Mouse (Mus musculus) limb, embryonic 11.5 days (tissue): Measurements from ENCODE around the gene Il1rapl1. TPM values are rescaled to one million over a fixed set of nuclear protein-coding genes. Genes with fewer than 3 reads are reported as not detected.

ENCODE experiments used
- ATAC-seq: fragments of 200-750 bp; cut with Nextera tagmentation; 2 replicates; pipeline ENCODE4 v1.8.0; 2017; ENCODE audit warnings: low read depth; ENCODE audit not compliant: insufficient number of reproducible peaks, low FRiP score, low TSS enrichment
- DNase-seq: peaks from one replicate; pipeline ENCODE4 v3.0.0-alpha.2; 2015; ENCODE audit warnings: low spot score
- H3K27ac ChIP-seq: fragments of 300-500 bp; sonication (generic); replicated peaks from 2 replicates; pipeline ENCODE4 v1.5.1; 2014; ENCODE audit warnings: low read depth, mild to moderate bottlenecking, low read length
- H3K27me3 ChIP-seq: fragments of 300-500 bp; sonication (generic); 2 replicates; pipeline ENCODE4 v1.6.1; 2014; ENCODE audit warnings: mild to moderate bottlenecking, low read length, mixed read lengths; ENCODE audit not compliant: control insufficient read depth, insufficient read depth
- H3K36me3 ChIP-seq: fragments of 300-500 bp; sonication (generic); 2 replicates; pipeline ENCODE4 v1.6.1; 2014; ENCODE audit warnings: mild to moderate bottlenecking, low read length, moderate library complexity, mixed read lengths; ENCODE audit not compliant: control insufficient read depth, insufficient read depth
- H3K4me1 ChIP-seq: fragments of 300-500 bp; sonication (generic); 2 replicates; pipeline ENCODE4 v1.6.1; 2014; ENCODE audit warnings: low read length, mixed read lengths; ENCODE audit not compliant: control insufficient read depth, insufficient read depth
- H3K4me2 ChIP-seq: fragments of 300-500 bp; sonication (generic); 2 replicates; pipeline ENCODE4 v1.6.1; 2014; ENCODE audit warnings: low read depth, mild to moderate bottlenecking, moderate library complexity; ENCODE audit not compliant: severe bottlenecking
- H3K4me3 ChIP-seq: fragments of 300-500 bp; sonication (generic); 2 replicates; pipeline ENCODE4 v1.5.1; 2014; ENCODE audit warnings: low read depth, low read length
- H3K9ac ChIP-seq: fragments of 300-500 bp; sonication (generic); 2 replicates; pipeline ENCODE4 v1.6.1; 2014; ENCODE audit warnings: mild to moderate bottlenecking, low read length
- H3K9me3 ChIP-seq: fragments of 300-500 bp; sonication (generic); 2 replicates; pipeline ENCODE4 v1.6.1; 2016; ENCODE audit warnings: low read length; ENCODE audit not compliant: control insufficient read depth
- WGBS: fragments of 180-500 bp; shearing (Covaris S2); extraction: QIAGEN DNeasy Blood & Tissue Kit; methylation state at CpG from one replicate; pipeline ENCODE4 v1.1.7; 2014; 5-methylcytosine and 5-hydroxymethylcytosine counted together
- polyA plus RNA-seq: library from polyadenylated mRNA; unstranded; fragments of >200 nt; fragmentation: Nextera tagmentation; extraction: Ambion mirVana; gene quantifications from 2 replicates; pipeline ENCODE4 v1.2.1, GENCODE M21; 2014

The Il1rapl1 gene
- polyA plus RNA-seq: 0.18 and 0.29 TPM in 2 replicates

- H3K4me2 ChIP-seq: peak within 1 kb of the TSS; percentile 35
- H3K4me3 ChIP-seq: peak within 1 kb of the TSS; percentile 24
These were observed at the start of gene Il1rapl1 for GRCm38 (mm10) chrX:88115609-88116073. Gene Il1rapl1 (minus strand): TSS chrX:88115645.

GRCm38 (mm10) chrX:88158037-88158436, 42.6 kb upstream of the Il1rapl1 start:
- DNase-seq: no peak
- no peaks in the 10 kb centered on the region for H3K4me1 ChIP-seq
- H3K36me3 ChIP-seq: no peaks in the 10 kb centered on the region
- H3K4me3 ChIP-seq: no peak overlapping the region
- no peak overlapping the region for H3K27ac ChIP-seq
- WGBS: 35% methylated on average over 2 of the region's 2 CpGs
- H3K9ac ChIP-seq: no peak overlapping the region
- no peaks in the 10 kb centered on the region for H3K9me3 ChIP-seq
- no peak for ATAC-seq
- H3K27me3 ChIP-seq: no peaks in the 10 kb centered on the region
- H3K4me2 ChIP-seq: no peak overlapping the region

More at GRCm38 (mm10) chrX:88115609-88116073, at the start of gene Il1rapl1:
- no peaks in the 10 kb centered on the region for H3K9me3 ChIP-seq
- H3K36me3 ChIP-seq: no peaks in the 10 kb centered on the region
- 18% methylated on average over 12 of the region's 12 CpGs for WGBS
- H3K9ac ChIP-seq: no peak within 1 kb of the TSS
- H3K27me3 ChIP-seq: no peaks in the 10 kb centered on the region
- H3K27ac ChIP-seq: no peak within 1 kb of the TSS
- no peaks in the 10 kb centered on the region for H3K4me1 ChIP-seq
- DNase-seq (peak; percentile 24), ATAC-seq (no peak)

- no peaks in the 10 kb centered on the region for H3K27me3 ChIP-seq
- 68% methylated on average over 3 of the region's 3 CpGs for WGBS
- no peak overlapping the region for H3K4me2 ChIP-seq
- H3K36me3 ChIP-seq: no peaks in the 10 kb centered on the region
- H3K4me3 ChIP-seq: no peak overlapping the region
- no peak overlapping the region for H3K9ac ChIP-seq
- ATAC-seq (no peak), DNase-seq (no peak)
- no peaks in the 10 kb centered on the region for H3K9me3 ChIP-seq
- H3K4me1 ChIP-seq: no peaks in the 10 kb centered on the region
- no peak overlapping the region for H3K27ac ChIP-seq
These were observed 10.2 kb upstream of the Il1rapl1 start for GRCm38 (mm10) chrX:88125612-88126011.

GRCm38 (mm10) chrX:88120070-88120469, 4.6 kb upstream of the Il1rapl1 start:
- Histone ChIP-seq H3K4me1 (no peaks in the 10 kb centered on the region), H3K4me2 (no peak overlapping the region), H3K36me3 (no peaks in the 10 kb centered on the region), H3K27ac (no peak overlapping the region), H3K4me3 (no peak overlapping the region), H3K9ac (no peak overlapping the region), H3K27me3 (no peaks in the 10 kb centered on the region), H3K9me3 (no peaks in the 10 kb centered on the region)
- DNase-seq: no peak
- no peak for ATAC-seq
- 80% methylated on average over 3 of the region's 3 CpGs for WGBS

- Histone ChIP-seq H3K9ac (no peak overlapping the region), H3K4me3 (no peak overlapping the region), H3K27ac (no peak overlapping the region), H3K4me1 (no peaks in the 10 kb centered on the region), H3K27me3 (no peaks in the 10 kb centered on the region), H3K36me3 (no peaks in the 10 kb centered on the region), H3K9me3 (no peaks in the 10 kb centered on the region), H3K4me2 (no peak overlapping the region)
- 59% methylated on average over 3 of the region's 3 CpGs for WGBS
- ATAC-seq (no peak), DNase-seq (no peak)
These were observed 2.4 kb upstream of the Il1rapl1 start for GRCm38 (mm10) chrX:88117858-88118257.

GRCm38 (mm10) chrX:88116326-88116725, 881 bp upstream of the Il1rapl1 start:
- Histone ChIP-seq H3K36me3 (no peaks in the 10 kb centered on the region), H3K4me1 (no peaks in the 10 kb centered on the region), H3K27ac (no peak overlapping the region), H3K4me2 (peak overlapping the region; percentile 35), H3K27me3 (no peaks in the 10 kb centered on the region), H3K4me3 (no peak overlapping the region), H3K9ac (no peak overlapping the region), H3K9me3 (no peaks in the 10 kb centered on the region)
- 10% methylated on average over 3 of the region's 3 CpGs for WGBS
- ATAC-seq (no peak), DNase-seq (no peak)

- no peaks in the 10 kb centered on the region for H3K36me3 ChIP-seq
- WGBS: 60% methylated on average over 6 of the region's 6 CpGs
- no peak overlapping the region for H3K27ac ChIP-seq
- H3K4me1 ChIP-seq: no peaks in the 10 kb centered on the region
- ATAC-seq (no peak), DNase-seq (no peak)
- no peak overlapping the region for H3K4me3 ChIP-seq
- no peaks in the 10 kb centered on the region for H3K9me3 ChIP-seq
- H3K9ac ChIP-seq: no peak overlapping the region
- no peaks in the 10 kb centered on the region for H3K27me3 ChIP-seq
- H3K4me2 ChIP-seq: no peak overlapping the region
These were observed 1.9 kb downstream of the Il1rapl1 start for GRCm38 (mm10) chrX:88113561-88113960.

- Histone ChIP-seq H3K4me1 (no peaks in the 10 kb centered on the region), H3K27me3 (no peaks in the 10 kb centered on the region), H3K4me2 (no peak overlapping the region), H3K9me3 (no peaks in the 10 kb centered on the region), H3K36me3 (no peaks in the 10 kb centered on the region), H3K27ac (no peak overlapping the region), H3K4me3 (no peak overlapping the region), H3K9ac (no peak overlapping the region)
- ATAC-seq: no peak
- WGBS: 45% methylated on average over 2 of the region's 2 CpGs
- no peak for DNase-seq
These were observed 3.2 kb downstream of the Il1rapl1 start for GRCm38 (mm10) chrX:88112254-88112653.

GRCm38 (mm10) chrX:88109733-88110132, 5.7 kb downstream of the Il1rapl1 start:
- Histone ChIP-seq H3K9ac (no peak overlapping the region), H3K27ac (no peak overlapping the region), H3K4me2 (no peak overlapping the region), H3K4me3 (no peak overlapping the region), H3K36me3 (no peaks in the 10 kb centered on the region), H3K27me3 (no peaks in the 10 kb centered on the region), H3K4me1 (no peaks in the 10 kb centered on the region), H3K9me3 (no peaks in the 10 kb centered on the region)
- DNase-seq (no peak), ATAC-seq (no peak)
- WGBS: 75% methylated on average over 2 of the region's 2 CpGs
